Mouse (Mus musculus): ENCODE measurements around the gene Nfasc. TPM values are rescaled to one million over a fixed set of nuclear protein-coding genes. Genes with fewer than 3 reads are reported as not detected.

Nfasc gene
- total and polyA plus RNA-seq, 3 experiments = 0.04 TPM; not detected in 2

GRCm38 (mm10) chr1:132650680-132651079 is 90.9 kb downstream of the Nfasc start:
- in situ Hi-C loops (cut with MboI; ENCODE audit: low pct_ligation_motif_present, low pct_unique_long_range_greater_than_20kb, low sequenced_read_pairs) = no loop called here

GRCm38 (mm10) chr1:132647958-132648357 is 93.6 kb downstream of the Nfasc start:
- DNase-seq (ENCODE audit: extremely low read depth) = no peak
- TF ChIP-seq MAZ (IDR thresholded peaks at IDR 0.05; ENCODE audit: low read depth, low read length) = no peak
- TF ChIP-seq CHD1 (IDR thresholded peaks at IDR 0.05; ENCODE audit: low read depth, low read length) = no peak
- no peak for TF ChIP-seq TCF12 (IDR thresholded peaks at IDR 0.05; ENCODE audit: low read depth, low read length)
- TF ChIP-seq IRF4 (IDR thresholded peaks at IDR 0.05; ENCODE audit: low read depth, low read length) = no peak
- TF ChIP-seq RCOR1 (conservative IDR thresholded peaks at IDR 0.05; ENCODE audit: low read depth, low read length) = no peak
- no peak for TF ChIP-seq PAX5 (IDR thresholded peaks at IDR 0.05; ENCODE audit: low read length)
- TF ChIP-seq POLR2A (IDR thresholded peaks at IDR 0.05; ENCODE audit: low read depth, low read length) = no peak
- TF ChIP-seq JUND (conservative IDR thresholded peaks at IDR 0.05; ENCODE audit: low read depth, low read length) = no peak
- TF ChIP-seq E2F4 (IDR thresholded peaks at IDR 0.05; ENCODE audit: insufficient replicate concordance, low read depth, low read length) = no peak
- no peak for TF ChIP-seq CHD2 (IDR thresholded peaks at IDR 0.05; ENCODE audit: low read length)
- TF ChIP-seq MXI1 (IDR thresholded peaks at IDR 0.05; ENCODE audit: low read depth, low read length) = no peak
- no peak for TF ChIP-seq ETS1 (conservative IDR thresholded peaks at IDR 0.05; ENCODE audit: low read depth, low read length)
- TF ChIP-seq JUN (IDR thresholded peaks at IDR 0.05; ENCODE audit: insufficient read depth, low read depth, low read length) = no peak
- no peak for TF ChIP-seq USF2 (conservative IDR thresholded peaks at IDR 0.05; ENCODE audit: low read depth, low read length)
- no peak for TF ChIP-seq SIN3A (IDR thresholded peaks at IDR 0.05; ENCODE audit: low read length)
- TF ChIP-seq GABPA (IDR thresholded peaks at IDR 0.05; ENCODE audit: insufficient replicate concordance, low read depth, low read length) = no peak
- TF ChIP-seq MAX (IDR thresholded peaks at IDR 0.05; ENCODE audit: low read length) = no peak
- TF ChIP-seq MYC (IDR thresholded peaks at IDR 0.05; ENCODE audit: low read depth, low read length) = no peak
- no peak for TF ChIP-seq NELFE (IDR thresholded peaks at IDR 0.05; ENCODE audit: low read depth, low read length)
- no peak for TF ChIP-seq RAD21 (IDR thresholded peaks at IDR 0.05; ENCODE audit: low read depth, low read length)
- H3K4me1 ChIP-seq (ENCODE audit: control insufficient read depth in 1 of 2, insufficient read depth in 2 of 2) = no peaks in the 10 kb centered on the region
- no peak overlapping the region for H3K9ac ChIP-seq (ENCODE audit: insufficient read depth, low read depth)
- H3K27me3 ChIP-seq (replicated peaks) = peaks cover 81% of the 10 kb centered on the region
- H3K27ac ChIP-seq (ENCODE audit: insufficient read depth, low read depth) = no peak overlapping the region
- no peak overlapping the region for H3K4me2 ChIP-seq (ENCODE audit: insufficient read depth, low read depth, poor library complexity, severe bottlenecking)
- H3K36me3 ChIP-seq (replicated peaks in 1 of 2; ENCODE audit: control insufficient read depth in 1 of 2, insufficient read depth in 1 of 2, low read length in 1 of 2) = no peaks in the 10 kb centered on the region
- H3K4me3 ChIP-seq (replicated peaks in 1 of 3; ENCODE audit: low read depth in 2 of 3, low read length in 2 of 3, poor library complexity in 1 of 3) = no peak overlapping the region
- in situ Hi-C loops (cut with MboI; ENCODE audit: low pct_ligation_motif_present, low pct_unique_long_range_greater_than_20kb, low sequenced_read_pairs) (no loop called here), dilution Hi-C loops (cut with MboI; ENCODE audit: extremely low pct_ligation_motif_present, extremely low pct_unique_long_range_greater_than_20kb, low sequenced_read_pairs) (no loop called here)
- no peaks in the 10 kb centered on the region for H3K79me2 ChIP-seq (replicated peaks; ENCODE audit: control insufficient read depth, extremely low read depth, insufficient read depth, poor library complexity, severe bottlenecking)
- no peaks in the 10 kb centered on the region for H3K9me3 ChIP-seq (replicated peaks; ENCODE audit: low read length)

More at GRCm38 (mm10) chr1:132650680-132651079, 90.9 kb downstream of the Nfasc start:
- no peaks in the 10 kb centered on the region for H3K9me3 ChIP-seq (replicated peaks; ENCODE audit: low read length)
- dilution Hi-C loops (cut with MboI; ENCODE audit: extremely low pct_ligation_motif_present, extremely low pct_unique_long_range_greater_than_20kb, low sequenced_read_pairs) = no loop called here
- no peak overlapping the region for H3K9ac ChIP-seq (ENCODE audit: insufficient read depth, low read depth)
- no peaks in the 10 kb centered on the region for H3K36me3 ChIP-seq (replicated peaks in 1 of 2; ENCODE audit: control insufficient read depth in 1 of 2, insufficient read depth in 1 of 2, low read length in 1 of 2)
- H3K79me2 ChIP-seq (replicated peaks; ENCODE audit: control insufficient read depth, extremely low read depth, insufficient read depth, poor library complexity, severe bottlenecking) = no peaks in the 10 kb centered on the region
- no peak overlapping the region for H3K4me2 ChIP-seq (ENCODE audit: insufficient read depth, low read depth, poor library complexity, severe bottlenecking)
- no peak for DNase-seq (ENCODE audit: extremely low read depth)
- H3K4me3 ChIP-seq (replicated peaks in 1 of 3; ENCODE audit: low read depth in 2 of 3, low read length in 2 of 3, poor library complexity in 1 of 3) = no peak overlapping the region
- H3K4me1 ChIP-seq (ENCODE audit: control insufficient read depth in 1 of 2, insufficient read depth in 2 of 2) = no peaks in the 10 kb centered on the region
- peaks cover 96% of the 10 kb centered on the region for H3K27me3 ChIP-seq (replicated peaks)
- no peak for TF ChIP-seq ZMIZ1 (IDR thresholded peaks at IDR 0.05; ENCODE audit: low read depth, low read length)
- TF ChIP-seq USF1 (IDR thresholded peaks at IDR 0.05; ENCODE audit: low read depth, low read length) = no peak
- TF ChIP-seq RCOR1 (conservative IDR thresholded peaks at IDR 0.05; ENCODE audit: low read depth, low read length) = no peak
- no peak for TF ChIP-seq GABPA (IDR thresholded peaks at IDR 0.05; ENCODE audit: insufficient replicate concordance, low read depth, low read length)
- no peak for TF ChIP-seq MAZ (IDR thresholded peaks at IDR 0.05; ENCODE audit: low read depth, low read length)
- no peak for TF ChIP-seq NRF1 (IDR thresholded peaks at IDR 0.05; ENCODE audit: low read depth, low read length)
- no peak for TF ChIP-seq MXI1 (IDR thresholded peaks at IDR 0.05; ENCODE audit: low read depth, low read length)
- TF ChIP-seq KAT2A (IDR thresholded peaks at IDR 0.05; ENCODE audit: insufficient replicate concordance, low read length) = no peak
- TF ChIP-seq SIN3A (IDR thresholded peaks at IDR 0.05; ENCODE audit: low read length) = no peak
- no peak for TF ChIP-seq ELF1 (IDR thresholded peaks at IDR 0.05; ENCODE audit: low read depth, low read length)
- no peak for TF ChIP-seq ZC3H11A (IDR thresholded peaks at IDR 0.05; ENCODE audit: low read depth, low read length)
- no peak for TF ChIP-seq ZNF384 (IDR thresholded peaks at IDR 0.05; ENCODE audit: low read depth, low read length)
- no peak for TF ChIP-seq RAD21 (IDR thresholded peaks at IDR 0.05; ENCODE audit: low read depth, low read length)
- no peak for TF ChIP-seq IRF4 (IDR thresholded peaks at IDR 0.05; ENCODE audit: low read depth, low read length)
- no peak for TF ChIP-seq NELFE (IDR thresholded peaks at IDR 0.05; ENCODE audit: low read depth, low read length)
- no peak for TF ChIP-seq PAX5 (IDR thresholded peaks at IDR 0.05; ENCODE audit: low read length)
- H3K27ac ChIP-seq (ENCODE audit: insufficient read depth, low read depth) = no peak overlapping the region
